ENCODE assay signal across 51 mouse cellular contexts in genomic region chr16:38864358-38864757, GRCm38 (mm10). TPM values are rescaled to one million over a fixed set of nuclear protein-coding genes. Genes with fewer than 3 reads are reported as not detected.
"Had no signal": no experiment of that assay in that cellular context is flagged by ENCODE, and none has a peak within 500 bp of the region (broad histone marks: within the 10 kb centered on the region; RNA-seq: fewer than 3 reads in every experiment).

No protein-coding gene starts in this region.

- H3K4me3 ChIP-seq: heart, embryonic 12.5 days; heart, embryonic 13.5 days; heart, embryonic 15.5 days; hindbrain, embryonic 10.5 days; hindbrain, embryonic 12.5 days; hindbrain, embryonic 13.5 days; hindbrain, embryonic 15.5 days; intestine, embryonic 15.5 days; kidney, embryonic 15.5 days; layer of hippocampus, adult 2 months; left cerebral cortex, adult 2 months had no signal

- H3K27me3 ChIP-seq: heart, embryonic 12.5 days; heart, embryonic 13.5 days; heart, embryonic 15.5 days; hindbrain, embryonic 12.5 days; hindbrain, embryonic 13.5 days; hindbrain, embryonic 15.5 days; intestine, embryonic 15.5 days; kidney, embryonic 15.5 days had no signal

- DNase-seq: heart, postnatal 10 days; heart, postnatal 14 days; heart, postnatal 36 days; heart, postnatal 4 days; kidney, adult 11 months; kidney, adult 18-20 months; kidney, adult 2 months; kidney, adult 8-10 months; kidney, adult 9 months; kidney, postnatal 10 days; kidney, postnatal 25 days; kidney, postnatal 36 days; kidney, postnatal 4 days; layer of hippocampus, adult 9-11 months; layer of hippocampus, postnatal 36 days had no signal

- H3K4me2 ChIP-seq: heart, embryonic 11.5 days; heart, embryonic 12.5 days; heart, embryonic 13.5 days; heart, embryonic 15.5 days; hindbrain, embryonic 12.5 days; hindbrain, embryonic 13.5 days; hindbrain, embryonic 14.5 days; hindbrain, embryonic 15.5 days; intestine, embryonic 15.5 days; kidney, embryonic 15.5 days had no signal

- H3K36me3 ChIP-seq: heart, embryonic 12.5 days; heart, embryonic 13.5 days; heart, embryonic 15.5 days; hindbrain, embryonic 10.5 days; hindbrain, embryonic 12.5 days; hindbrain, embryonic 13.5 days; hindbrain, embryonic 15.5 days; intestine, embryonic 15.5 days; kidney, embryonic 15.5 days had no signal

- H3K27ac ChIP-seq: heart, embryonic 13.5 days; heart, embryonic 15.5 days; hindbrain, embryonic 10.5 days; hindbrain, embryonic 12.5 days; hindbrain, embryonic 13.5 days; hindbrain, embryonic 14.5 days; hindbrain, embryonic 15.5 days; hindbrain, postnatal 0 days; intestine, embryonic 15.5 days; kidney, embryonic 15.5 days; kidney, postnatal 0 days; layer of hippocampus, adult 2 months; left cerebral cortex, adult 2 months had no signal

RNA-seq across cellular contexts. Expression of gene Igsf11, which starts 28.1 kb away (rescaled TPM):
- polyA plus RNA-seq: inflammation-experienced regulatory T-cells, adult 6 months had no signal

RNA-seq across cellular contexts. Expression of gene 4930435E12Rik, which starts 35.8 kb away (rescaled TPM):
- total RNA-seq: heart, postnatal 10 days; heart, postnatal 14 days; heart, postnatal 25 days; heart, postnatal 36 days; heart, postnatal 4 days; hematopoietic stem cell, adult 5-6 weeks; hindbrain, postnatal 0 days; layer of hippocampus, adult 18-20 months; layer of hippocampus, adult 2 months; layer of hippocampus, adult 8-10 months; layer of hippocampus, postnatal 10 days; layer of hippocampus, postnatal 14 days; layer of hippocampus, postnatal 25 days; layer of hippocampus, postnatal 36 days; left cerebral cortex, adult 18-20 months; left cerebral cortex, adult 2 months; left cerebral cortex, adult 8-10 months had no signal
- polyA plus RNA-seq: heart, embryonic 11.5 days; heart, embryonic 12.5 days; heart, embryonic 13.5 days; heart, embryonic 14.5 days; heart, embryonic 15.5 days; heart, embryonic 16.5 days; heart, postnatal 0 days; hindbrain, embryonic 10.5 days; hindbrain, embryonic 11.5 days; hindbrain, embryonic 12.5 days; hindbrain, embryonic 13.5 days; hindbrain, embryonic 14.5 days; hindbrain, embryonic 15.5 days; hindbrain, embryonic 16.5 days; hindbrain, postnatal 0 days; inflammation-experienced regulatory T-cells, adult 6 months; intestine, embryonic 14.5 days; intestine, embryonic 15.5 days; intestine, embryonic 16.5 days; intestine, postnatal 0 days; kidney, adult 2 months; kidney, embryonic 14.5 days; kidney, embryonic 15.5 days; kidney, embryonic 16.5 days; kidney, postnatal 0 days; large intestine, adult 2 months had no signal
